Mouse (Mus musculus) stomach, embryonic 15.5 days (tissue): ENCODE results near the gene Ndufaf2. TPM values are rescaled to one million over a fixed set of nuclear protein-coding genes. Genes with fewer than 3 reads are reported as not detected.
A peak's percentile ranks its signal among the peaks of the same experiment; 100 is the strongest.

ENCODE experiments used
- ATAC-seq: fragments of 200-750 bp; cut with Nextera tagmentation; 2 replicates; pipeline ENCODE4 v1.8.0; 2017; ENCODE audit warnings: low read depth, moderate number of reproducible peaks, moderate TSS enrichment; ENCODE audit not compliant: insufficient read depth, low FRiP score
- H3K27ac ChIP-seq: fragments of 300-500 bp; sonication (generic); 2 replicates; pipeline ENCODE4 v1.5.1; 2015; ENCODE audit warnings: mild to moderate bottlenecking, inconsistent platforms
- H3K27me3 ChIP-seq: fragments of 300-500 bp; sonication (generic); replicated peaks from 2 replicates; pipeline ENCODE4 v1.6.1; 2015; ENCODE audit warnings: inconsistent platforms
- H3K36me3 ChIP-seq: fragments of 300-500 bp; sonication (generic); 2 replicates; pipeline ENCODE4 v1.6.1; 2015; ENCODE audit warnings: inconsistent platforms
- H3K4me1 ChIP-seq: fragments of 300-500 bp; sonication (generic); 2 replicates; pipeline ENCODE4 v1.6.1; 2015; ENCODE audit warnings: inconsistent platforms
- H3K4me2 ChIP-seq: fragments of 300-500 bp; sonication (generic); 2 replicates; pipeline ENCODE4 v1.6.1; 2015; ENCODE audit warnings: mild to moderate bottlenecking, inconsistent platforms
- H3K4me3 ChIP-seq: fragments of 300-500 bp; sonication (generic); replicated peaks from 2 replicates; pipeline ENCODE4 v1.5.1; 2015; ENCODE audit warnings: inconsistent platforms
- H3K9ac ChIP-seq: fragments of 300-500 bp; sonication (generic); 2 replicates; pipeline ENCODE4 v1.6.1; 2015; ENCODE audit warnings: inconsistent platforms
- H3K9me3 ChIP-seq: fragments of 300-500 bp; sonication (generic); 2 replicates; pipeline ENCODE4 v1.6.1; 2016; ENCODE audit warnings: inconsistent platforms
- WGBS: fragments of 180-500 bp; shearing (Covaris S2); methylation state at CpG from one replicate; pipeline ENCODE4 v1.1.7; 2015; 5-methylcytosine and 5-hydroxymethylcytosine counted together
- polyA plus RNA-seq: library from polyadenylated mRNA; unstranded; fragments of >200 nt; fragmentation: Nextera tagmentation; extraction: Ambion mirVana; gene quantifications from 2 replicates; pipeline ENCODE4 v1.2.1, GENCODE M21; 2015

The Ndufaf2 gene
- 68.6 and 72.9 TPM in 2 replicates for polyA plus RNA-seq

DNA sequence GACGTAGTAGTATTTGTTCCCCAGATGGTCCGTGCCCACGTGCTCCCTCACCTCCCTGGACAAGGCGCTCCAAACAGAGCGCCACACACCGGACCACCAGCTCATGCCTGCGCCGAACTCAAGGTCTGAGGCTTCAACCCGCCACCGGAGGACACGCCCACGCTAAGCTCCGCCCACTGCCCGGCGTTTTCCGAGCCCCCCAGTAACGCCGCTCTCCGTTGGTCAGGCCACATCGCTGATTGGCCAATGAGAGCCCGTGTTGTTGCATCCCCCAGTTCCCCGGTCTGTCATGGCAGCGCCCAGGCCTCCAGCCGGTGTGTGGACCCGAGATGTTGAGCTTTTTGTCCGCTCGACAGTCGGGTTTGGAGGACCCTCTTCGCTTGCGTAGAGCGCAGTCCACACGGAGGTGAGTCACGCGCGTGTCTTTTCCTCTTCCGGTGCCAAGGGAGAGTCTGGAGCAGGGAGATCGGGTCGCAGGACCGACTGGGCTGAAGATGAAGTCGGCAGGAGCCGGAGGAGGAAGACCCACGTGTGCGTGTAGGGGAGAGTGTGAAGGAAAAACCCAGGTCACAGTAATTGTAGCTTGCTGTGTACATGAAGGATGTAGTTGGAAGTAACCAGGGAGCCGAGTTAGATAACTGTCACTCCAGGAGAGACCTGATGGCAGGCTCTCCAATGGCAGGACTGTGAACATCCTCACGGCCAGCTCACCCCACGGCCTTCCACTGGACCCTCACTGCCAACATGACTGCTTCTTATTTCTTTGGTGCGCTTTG is at the start of gene Ndufaf2, which contains the start of gene Ercc8:
Ndufaf2 (minus strand) TSS at position 159 of the 776 bp plus-strand sequence.
Ercc8 (plus strand) TSS at position 267 of the 776 bp plus-strand sequence.
- 0 out of 2 replicates have a peak within 1 kb of the TSS, but pooled peaks have one; percentile 33 for H3K27ac ChIP-seq
- H3K27me3 ChIP-seq = no peaks in the 10 kb centered on the region
- no peaks in the 10 kb centered on the region for H3K9me3 ChIP-seq
- under 1% methylated on average over 47 of the region's 47 CpGs for WGBS
- H3K36me3 ChIP-seq = peaks cover 4% of the 10 kb centered on the region
- peak within 1 kb of the TSS; percentile 64 for H3K9ac ChIP-seq
- H3K4me2 ChIP-seq = peak within 1 kb of the TSS; percentile 74
- H3K4me3 ChIP-seq = peak within 1 kb of the TSS; percentile 72
- peaks cover 5% of the 10 kb centered on the region for H3K4me1 ChIP-seq
- ATAC-seq = peak; percentile 98

DNA sequence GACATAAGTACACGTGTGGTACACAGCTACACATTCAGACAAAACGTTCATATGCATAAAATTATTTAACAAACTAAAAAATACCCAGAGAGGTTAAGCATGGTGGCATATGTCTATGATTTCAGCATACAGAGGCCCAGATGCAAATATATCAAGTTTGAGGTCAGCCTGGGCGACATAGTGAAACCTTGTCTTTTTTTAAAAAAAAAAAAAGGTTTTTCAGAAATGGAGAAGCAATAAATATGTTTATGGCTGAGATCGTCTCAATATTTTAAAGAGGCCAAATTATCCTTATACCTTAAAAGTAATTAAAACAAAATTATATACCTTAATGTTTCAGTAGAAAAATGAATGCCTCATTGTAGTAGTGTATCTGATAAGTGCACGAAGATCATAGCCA is 49.7 kb upstream of the Ndufaf2 start:
- H3K36me3 ChIP-seq = no peaks in the 10 kb centered on the region
- no peak overlapping the region for H3K4me2 ChIP-seq
- no peak overlapping the region for H3K9ac ChIP-seq
- H3K27ac ChIP-seq = no peak overlapping the region
- WGBS = 65% methylated on average over 5 of the region's 5 CpGs
- H3K9me3 ChIP-seq = no peaks in the 10 kb centered on the region
- H3K27me3 ChIP-seq = no peaks in the 10 kb centered on the region
- no peak for ATAC-seq
- H3K4me1 ChIP-seq = no peaks in the 10 kb centered on the region
- no peak overlapping the region for H3K4me3 ChIP-seq

DNA sequence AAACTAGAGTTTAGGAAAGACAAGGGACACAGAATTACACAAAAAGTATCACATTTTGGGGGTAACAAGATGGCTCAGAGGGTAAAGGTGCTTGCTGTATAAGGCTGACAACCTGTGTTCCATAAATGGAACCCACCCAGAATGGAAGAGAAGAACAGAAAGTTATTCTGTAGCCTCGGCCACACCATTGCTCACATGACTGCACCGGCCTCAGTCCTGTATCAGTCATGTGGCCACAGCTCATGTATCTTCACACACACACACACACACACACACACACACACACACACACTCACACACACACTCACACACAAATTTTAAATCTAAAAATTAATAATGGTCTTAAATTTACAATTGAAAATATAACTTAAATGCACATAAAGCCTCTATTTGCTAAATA is 49.0 kb upstream of the Ndufaf2 start:
- Histone ChIP-seq H3K4me3 (no peak overlapping the region), H3K27me3 (no peaks in the 10 kb centered on the region), H3K36me3 (no peaks in the 10 kb centered on the region), H3K4me2 (no peak overlapping the region), H3K27ac (no peak overlapping the region), H3K9me3 (no peaks in the 10 kb centered on the region), H3K4me1 (no peaks in the 10 kb centered on the region), H3K9ac (no peak overlapping the region)
- WGBS = 80% methylated on average over 2 of the region's 2 CpGs
- ATAC-seq = no peak

DNA sequence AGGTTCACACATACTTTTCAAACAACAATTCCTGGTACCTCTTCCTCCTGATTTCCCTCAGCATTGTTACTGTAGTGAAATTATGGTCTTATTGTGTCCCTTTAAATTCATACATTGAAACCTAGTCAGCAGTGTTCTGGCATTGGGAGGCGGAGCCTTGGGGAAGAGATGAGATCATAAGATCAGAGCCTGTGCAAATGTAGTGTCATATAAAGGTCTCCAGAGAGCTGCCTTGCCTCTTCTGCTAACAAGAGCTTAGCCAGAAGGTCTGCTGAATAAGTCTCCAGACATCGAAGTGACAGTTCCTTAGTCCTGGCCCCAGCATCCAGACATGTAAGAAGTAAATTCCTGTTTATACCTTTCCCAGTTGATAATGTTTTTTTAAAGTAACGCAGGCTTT is 46.4 kb upstream of the Ndufaf2 start:
- Histone ChIP-seq H3K9ac (no peak overlapping the region), H3K9me3 (no peaks in the 10 kb centered on the region), H3K36me3 (no peaks in the 10 kb centered on the region), H3K27ac (no peak overlapping the region), H3K27me3 (no peaks in the 10 kb centered on the region), H3K4me2 (no peak overlapping the region), H3K4me3 (no peak overlapping the region), H3K4me1 (no peaks in the 10 kb centered on the region)
- no peak for ATAC-seq
- 68% methylated on average over 3 of the region's 3 CpGs for WGBS

DNA sequence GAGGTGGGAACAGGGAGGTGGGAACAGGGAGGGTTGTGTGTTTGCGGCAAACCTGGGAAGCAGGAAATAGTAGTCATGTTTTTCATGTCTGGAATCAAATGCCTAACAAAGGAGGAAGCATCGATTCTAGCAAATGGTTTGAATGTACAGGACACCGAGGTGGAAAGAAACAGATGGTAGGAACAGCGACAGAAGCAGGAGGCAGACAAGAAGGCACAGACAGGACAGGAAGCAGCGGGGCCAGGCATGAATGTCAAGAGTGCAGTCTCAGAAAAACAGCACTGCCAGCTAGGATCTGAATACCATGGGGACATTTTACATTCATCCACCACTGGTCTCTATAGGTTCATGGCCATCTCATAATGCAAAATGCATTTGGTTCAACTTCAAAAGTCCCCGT is 37.1 kb upstream of the Ndufaf2 start:
- H3K4me2 ChIP-seq = no peak overlapping the region
- peaks cover 7% of the 10 kb centered on the region; the same call in 1 of the 2 replicates for H3K36me3 ChIP-seq
- H3K4me1 ChIP-seq = no peaks in the 10 kb centered on the region
- 78% methylated on average over 6 of the region's 6 CpGs for WGBS
- H3K9me3 ChIP-seq = no peaks in the 10 kb centered on the region
- no peaks in the 10 kb centered on the region for H3K27me3 ChIP-seq
- no peak for ATAC-seq
- no peak overlapping the region for H3K4me3 ChIP-seq
- no peak overlapping the region for H3K9ac ChIP-seq
- H3K27ac ChIP-seq = no peak overlapping the region

DNA sequence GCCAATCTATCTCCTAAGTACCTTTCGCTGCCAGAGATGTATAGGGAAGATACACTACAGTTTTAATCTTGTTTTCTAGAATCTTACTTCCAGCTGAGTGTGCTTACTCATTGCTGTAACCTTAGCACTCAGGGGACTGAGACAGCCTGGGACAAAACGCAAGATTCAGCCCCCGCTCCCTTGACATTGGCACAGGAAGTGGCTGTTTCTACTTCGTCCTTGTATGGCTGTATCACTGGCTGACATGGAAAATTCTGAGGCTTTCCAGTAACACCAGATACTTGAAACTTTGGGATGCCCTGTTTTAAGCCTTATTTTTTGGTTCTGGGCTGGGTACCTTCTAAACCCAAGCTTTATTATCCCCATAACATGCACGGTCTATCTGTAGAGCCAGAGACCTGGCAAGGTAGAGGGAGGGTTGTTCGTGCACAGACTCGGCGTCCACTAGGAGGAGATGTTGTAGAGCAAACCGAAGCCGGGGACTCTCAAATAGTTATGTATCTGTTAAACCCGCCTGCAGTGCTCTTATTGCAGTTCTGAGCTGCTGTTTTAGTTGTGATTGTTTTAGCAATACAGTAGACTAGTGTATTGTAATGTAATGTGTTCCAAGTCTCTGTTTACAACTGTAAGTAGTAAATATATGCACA is 32.8 kb upstream of the Ndufaf2 start:
- Histone ChIP-seq H3K27me3 (no peaks in the 10 kb centered on the region), H3K36me3 (peaks cover 12% of the 10 kb centered on the region; the same call in 1 of the 2 replicates), H3K4me2 (no peak overlapping the region), H3K9ac (no peak overlapping the region), H3K4me3 (no peak overlapping the region), H3K4me1 (no peaks in the 10 kb centered on the region), H3K27ac (no peak overlapping the region), H3K9me3 (no peaks in the 10 kb centered on the region)
- WGBS = 50% methylated on average over 11 of the region's 11 CpGs
- peak; percentile 56; the same call in 1 of the 2 replicates for ATAC-seq

DNA sequence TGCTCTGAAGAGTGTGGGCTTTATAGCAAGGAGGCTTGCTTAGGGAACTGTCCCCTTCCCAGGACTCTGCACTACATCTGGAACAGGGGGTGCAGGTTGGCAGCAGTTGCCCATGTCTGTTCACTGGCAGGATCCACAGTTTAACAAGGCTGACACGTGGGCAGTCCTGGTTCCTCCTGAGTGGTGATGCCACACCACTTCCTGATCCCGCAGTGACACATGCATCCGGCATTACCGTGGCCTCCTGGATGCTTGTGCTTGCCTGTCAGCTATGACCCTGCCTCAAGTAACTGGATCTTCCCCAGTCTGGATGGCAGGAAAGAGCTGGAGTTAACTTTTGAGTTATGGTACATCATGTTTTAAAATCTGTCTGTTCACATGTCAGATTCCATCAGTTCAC is 29.6 kb upstream of the Ndufaf2 start:
- no peak for ATAC-seq
- H3K9me3 ChIP-seq = no peaks in the 10 kb centered on the region

DNA sequence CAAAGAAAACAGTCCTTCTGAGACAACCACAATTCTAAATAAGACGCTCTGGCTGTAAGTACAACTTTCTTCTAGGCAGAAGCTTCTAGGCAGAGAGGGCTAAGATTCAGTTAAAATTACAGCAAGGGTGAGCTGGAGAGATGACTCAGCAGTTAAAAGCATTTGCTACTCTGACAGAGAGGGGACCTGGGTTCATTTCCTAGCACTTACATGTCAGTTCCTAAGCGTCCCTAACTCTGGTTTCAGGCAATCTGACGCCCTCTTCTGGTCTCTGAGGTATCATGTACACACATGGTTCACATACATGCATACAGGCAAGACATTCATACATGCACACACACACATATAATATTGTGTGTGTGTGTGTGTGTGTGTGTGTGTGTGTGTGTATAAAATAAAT is 27.1 kb upstream of the Ndufaf2 start:
- no peak overlapping the region for H3K27ac ChIP-seq
- no peaks in the 10 kb centered on the region for H3K9me3 ChIP-seq
- H3K36me3 ChIP-seq = peaks cover 20% of the 10 kb centered on the region
- WGBS = 94% methylated on average over 3 of the region's 3 CpGs
- H3K27me3 ChIP-seq = no peaks in the 10 kb centered on the region
- ATAC-seq = no peak
- H3K9ac ChIP-seq = no peak overlapping the region
- no peaks in the 10 kb centered on the region for H3K4me1 ChIP-seq
- H3K4me3 ChIP-seq = no peak overlapping the region
- H3K4me2 ChIP-seq = no peak overlapping the region

More for the DNA sequence above, 29.6 kb upstream of the Ndufaf2 start:
- Histone ChIP-seq H3K4me2 (no peak overlapping the region), H3K36me3 (peaks cover 17% of the 10 kb centered on the region), H3K27ac (no peak overlapping the region), H3K9ac (no peak overlapping the region), H3K4me3 (no peak overlapping the region), H3K27me3 (no peaks in the 10 kb centered on the region), H3K4me1 (no peaks in the 10 kb centered on the region)
- WGBS = 92% methylated on average over 4 of the region's 4 CpGs

DNA sequence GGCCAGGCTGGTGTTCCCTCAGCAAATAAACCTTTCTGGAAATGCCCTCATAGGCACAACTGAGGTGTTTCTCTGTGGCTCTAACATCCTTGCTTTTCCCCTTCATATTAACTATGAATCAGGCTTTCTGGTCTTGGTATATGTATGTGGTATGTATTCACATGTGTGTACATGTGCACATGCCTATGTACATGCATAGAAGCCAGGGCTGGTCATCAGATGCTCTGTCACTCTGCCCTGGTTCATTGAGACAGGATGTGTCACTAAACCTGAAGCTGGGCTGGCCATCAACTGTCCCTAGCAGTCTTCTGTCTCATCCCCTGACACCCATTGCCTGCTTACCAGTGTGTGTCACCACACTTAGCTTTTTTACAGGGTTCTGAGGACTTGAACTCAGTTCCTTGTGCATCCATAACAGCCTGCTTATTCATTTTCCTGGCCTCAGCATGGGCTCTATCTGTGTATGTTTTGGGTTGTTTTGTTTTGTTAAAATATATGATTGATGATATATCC is 26.4 kb upstream of the Ndufaf2 start:
- Histone ChIP-seq H3K27me3 (no peaks in the 10 kb centered on the region), H3K4me1 (no peaks in the 10 kb centered on the region), H3K4me2 (no peak overlapping the region), H3K36me3 (peaks cover 20% of the 10 kb centered on the region), H3K9me3 (no peaks in the 10 kb centered on the region), H3K4me3 (no peak overlapping the region), H3K9ac (no peak overlapping the region), H3K27ac (no peak overlapping the region)
- ATAC-seq = no peak

DNA sequence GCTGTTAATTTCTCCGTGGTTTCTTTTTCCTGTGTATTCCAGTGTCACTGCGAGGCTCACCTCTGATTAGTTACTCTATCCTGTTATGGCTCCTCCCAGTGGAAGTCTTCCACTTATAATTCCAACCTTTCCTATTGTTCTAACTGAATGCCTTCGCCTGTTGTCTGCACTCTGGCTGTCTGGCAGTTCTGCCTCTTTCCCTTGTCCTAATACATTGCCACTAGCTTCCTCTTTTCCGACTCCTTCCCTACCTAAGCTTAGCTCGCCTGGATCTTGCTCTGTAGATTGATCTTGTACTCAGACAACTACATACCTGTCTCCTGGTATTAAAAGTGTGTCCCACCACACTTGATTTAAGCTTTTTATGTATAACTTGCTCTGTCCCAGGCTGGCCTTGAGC is 22.4 kb upstream of the Ndufaf2 start:
- Histone ChIP-seq H3K36me3 (peaks cover 30% of the 10 kb centered on the region), H3K27me3 (no peaks in the 10 kb centered on the region), H3K4me3 (no peak overlapping the region), H3K27ac (no peak overlapping the region), H3K4me1 (no peaks in the 10 kb centered on the region), H3K9me3 (no peaks in the 10 kb centered on the region), H3K9ac (no peak overlapping the region), H3K4me2 (no peak overlapping the region)
- WGBS = 75% methylated on average over 5 of the region's 5 CpGs
- no peak for ATAC-seq

DNA sequence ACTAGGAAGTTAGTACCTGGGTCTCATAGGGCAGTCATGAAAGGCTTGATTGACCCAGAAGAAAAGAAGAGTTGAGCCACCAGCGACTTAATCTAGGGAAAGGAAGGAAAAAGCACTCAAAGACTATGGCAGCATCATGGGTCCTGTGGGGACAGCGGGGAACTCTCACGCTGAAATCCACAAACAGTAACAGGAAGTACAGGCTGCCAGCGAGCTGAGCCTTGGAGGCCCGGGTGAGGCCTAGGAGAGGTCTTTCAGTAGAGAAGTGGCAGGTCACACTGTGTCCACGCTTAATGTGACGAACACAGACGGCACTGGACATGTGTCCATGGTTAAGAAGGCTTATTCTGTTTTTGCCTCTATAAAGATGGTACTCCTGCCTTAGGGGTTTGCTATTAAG is 21.2 kb upstream of the Ndufaf2 start:
- WGBS = 86% methylated on average over 8 of the region's 8 CpGs
- H3K27ac ChIP-seq = no peak overlapping the region
- no peak overlapping the region for H3K4me3 ChIP-seq
- no peaks in the 10 kb centered on the region for H3K4me1 ChIP-seq
- no peak overlapping the region for H3K9ac ChIP-seq
- no peaks in the 10 kb centered on the region for H3K9me3 ChIP-seq
- ATAC-seq = no peak
- no peaks in the 10 kb centered on the region for H3K27me3 ChIP-seq
- H3K4me2 ChIP-seq = no peak overlapping the region
- peaks cover 22% of the 10 kb centered on the region for H3K36me3 ChIP-seq

DNA sequence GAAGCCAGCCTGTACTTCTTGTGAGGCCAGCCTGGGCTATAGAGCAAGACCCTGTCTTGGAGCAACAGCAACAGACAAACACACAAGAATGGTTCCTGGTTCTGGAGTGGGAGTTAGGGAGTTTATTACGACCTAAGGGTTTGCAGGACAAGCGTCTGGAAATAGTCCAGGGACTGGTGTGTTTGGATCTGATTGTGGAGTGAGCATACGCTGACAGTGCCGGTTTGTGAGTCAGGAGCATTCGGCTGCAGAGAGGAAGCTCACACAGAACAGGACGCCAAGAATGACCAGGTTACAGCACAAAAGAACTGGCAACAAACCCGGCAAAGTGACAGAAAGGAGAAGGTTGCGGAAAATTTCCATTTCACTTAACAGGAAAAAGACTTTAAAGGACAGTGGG is 12.1 kb upstream of the Ndufaf2 start:
- WGBS = 92% methylated on average over 8 of the region's 8 CpGs
- H3K27ac ChIP-seq = no peak overlapping the region
- no peak overlapping the region for H3K9ac ChIP-seq
- H3K4me2 ChIP-seq = no peak overlapping the region
- ATAC-seq = no peak
- no peaks in the 10 kb centered on the region for H3K9me3 ChIP-seq
- H3K4me1 ChIP-seq = no peaks in the 10 kb centered on the region
- H3K36me3 ChIP-seq = no peaks in the 10 kb centered on the region
- H3K4me3 ChIP-seq = no peak overlapping the region
- no peaks in the 10 kb centered on the region for H3K27me3 ChIP-seq
